Mouse (Mus musculus): Measurements from ENCODE around the gene Cdk13. TPM values are rescaled to one million over a fixed set of nuclear protein-coding genes. Genes with fewer than 3 reads are reported as not detected.

Gene Cdk13
- polyA plus RNA-seq, 1 experiment = 31.7 TPM

GRCm38 (mm10) chr13:17772574-17772973, 32.3 kb downstream of the Cdk13 start:
- peak; percentile 58 to 62 for DNase-seq (ENCODE audit: extremely low spot score in 1 of 2, low spot score in 1 of 2)

- DNase-seq (ENCODE audit: extremely low spot score in 1 of 2, low spot score in 1 of 2) = no peak
Observed at GRCm38 (mm10) chr13:17762405-17762804, 42.5 kb downstream of the Cdk13 start.

- no peak for DNase-seq (ENCODE audit: extremely low spot score in 1 of 2, low spot score in 1 of 2)
Observed at GRCm38 (mm10) chr13:17754997-17755396, 49.9 kb downstream of the Cdk13 start.

- no peak for DNase-seq (ENCODE audit: extremely low spot score in 1 of 2, low spot score in 1 of 2)
Observed at GRCm38 (mm10) chr13:17728798-17729197, 76.1 kb downstream of the Cdk13 start.

- no peak for DNase-seq (ENCODE audit: extremely low spot score in 1 of 2, low spot score in 1 of 2)
Observed at GRCm38 (mm10) chr13:17727922-17728321, 77.0 kb downstream of the Cdk13 start.

- DNase-seq (ENCODE audit: extremely low spot score in 1 of 2, low spot score in 1 of 2) = no peak
Observed at GRCm38 (mm10) chr13:17717357-17717756, 87.5 kb downstream of the Cdk13 start.

- no peak for DNase-seq (ENCODE audit: extremely low spot score in 1 of 2, low spot score in 1 of 2)
Observed at GRCm38 (mm10) chr13:17708784-17709311, 96.0 kb downstream of the Cdk13 start.

GRCm38 (mm10) chr13:17705188-17705826, 99.6 kb downstream of the Cdk13 start:
- peak; percentile 25 to 64 for DNase-seq (ENCODE audit: extremely low spot score in 1 of 2, low spot score in 1 of 2)

GRCm38 (mm10) chr13:17702311-17702710, 102.6 kb downstream of the Cdk13 start:
- no peak for DNase-seq (ENCODE audit: extremely low spot score in 1 of 2, low spot score in 1 of 2)

GRCm38 (mm10) chr13:17701322-17701721, 103.6 kb downstream of the Cdk13 start:
- no peak for DNase-seq (ENCODE audit: extremely low spot score in 1 of 2, low spot score in 1 of 2)

GRCm38 (mm10) chr13:17700090-17700715, 104.7 kb downstream of the Cdk13 start:
- no peak for DNase-seq (ENCODE audit: extremely low spot score in 1 of 2, low spot score in 1 of 2)

GRCm38 (mm10) chr13:17695898-17696580, 108.9 kb downstream of the Cdk13 start:
- no peak for DNase-seq (ENCODE audit: extremely low spot score in 1 of 2, low spot score in 1 of 2)

GRCm38 (mm10) chr13:17694911-17695699, 109.8 kb downstream of the Cdk13 start, which contains the start of the genes Mplkip and Sugct:
Gene Mplkip, plus strand, starts transcription at chr13:17695192.
Gene Sugct, minus strand, starts transcription at chr13:17695553.
- DNase-seq (ENCODE audit: extremely low spot score in 1 of 2, low spot score in 1 of 2) = peak; percentile 99 to 100

- peak; percentile 14 to 26 for DNase-seq (ENCODE audit: extremely low spot score in 1 of 2, low spot score in 1 of 2)
Observed at GRCm38 (mm10) chr13:17694414-17694813, 110.5 kb downstream of the Cdk13 start.

- DNase-seq (ENCODE audit: extremely low spot score in 1 of 2, low spot score in 1 of 2) = no peak
Observed at GRCm38 (mm10) chr13:17693816-17694215, 111.1 kb downstream of the Cdk13 start.

GRCm38 (mm10) chr13:17691436-17691835, 113.5 kb downstream of the Cdk13 start:
- no peak for DNase-seq (ENCODE audit: extremely low spot score in 1 of 2, low spot score in 1 of 2)

- no peak for DNase-seq (ENCODE audit: extremely low spot score in 1 of 2, low spot score in 1 of 2)
Observed at GRCm38 (mm10) chr13:17690686-17691085, 114.2 kb downstream of the Cdk13 start.

GRCm38 (mm10) chr13:17689461-17689860, 115.4 kb downstream of the Cdk13 start:
- DNase-seq (ENCODE audit: extremely low spot score in 1 of 2, low spot score in 1 of 2) = no peak

- DNase-seq (ENCODE audit: extremely low spot score in 1 of 2, low spot score in 1 of 2) = no peak
Observed at GRCm38 (mm10) chr13:17671122-17671521, 133.8 kb downstream of the Cdk13 start.

- no peak for DNase-seq (ENCODE audit: extremely low spot score in 1 of 2, low spot score in 1 of 2)
Observed at GRCm38 (mm10) chr13:17667380-17667779, 137.5 kb downstream of the Cdk13 start.

All from frontal cortex, adult 2 months (tissue).